Mouse (Mus musculus): Measurements from ENCODE around the gene Prdx6b. TPM values are rescaled to one million over a fixed set of nuclear protein-coding genes. Genes with fewer than 3 reads are reported as not detected.

The Prdx6b gene
- not detected in 2 replicates for polyA plus RNA-seq (2012; rRNA removed)

DNA sequence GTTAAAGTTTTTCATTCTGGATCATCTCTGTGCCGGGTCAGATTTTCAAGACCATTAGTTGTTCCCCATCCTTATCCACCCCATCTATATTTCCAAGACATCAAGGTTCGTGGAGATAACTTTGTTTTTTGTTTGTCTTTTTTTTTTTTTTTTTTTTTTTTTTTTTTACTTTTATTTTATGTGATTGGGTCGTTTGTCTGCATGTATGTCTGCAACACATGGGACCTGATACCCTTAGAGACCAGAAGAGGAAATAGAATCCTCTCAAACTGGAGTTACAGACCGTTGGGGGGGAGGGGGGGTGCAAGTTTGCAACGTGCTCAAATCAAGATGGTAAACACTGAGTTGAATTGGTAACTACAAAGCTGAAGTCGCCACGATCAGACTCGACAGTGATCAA lies at the start of gene Prdx6b:
Gene Prdx6b (plus strand): TSS at position 301 of the 400 bp plus-strand sequence.

DNA sequence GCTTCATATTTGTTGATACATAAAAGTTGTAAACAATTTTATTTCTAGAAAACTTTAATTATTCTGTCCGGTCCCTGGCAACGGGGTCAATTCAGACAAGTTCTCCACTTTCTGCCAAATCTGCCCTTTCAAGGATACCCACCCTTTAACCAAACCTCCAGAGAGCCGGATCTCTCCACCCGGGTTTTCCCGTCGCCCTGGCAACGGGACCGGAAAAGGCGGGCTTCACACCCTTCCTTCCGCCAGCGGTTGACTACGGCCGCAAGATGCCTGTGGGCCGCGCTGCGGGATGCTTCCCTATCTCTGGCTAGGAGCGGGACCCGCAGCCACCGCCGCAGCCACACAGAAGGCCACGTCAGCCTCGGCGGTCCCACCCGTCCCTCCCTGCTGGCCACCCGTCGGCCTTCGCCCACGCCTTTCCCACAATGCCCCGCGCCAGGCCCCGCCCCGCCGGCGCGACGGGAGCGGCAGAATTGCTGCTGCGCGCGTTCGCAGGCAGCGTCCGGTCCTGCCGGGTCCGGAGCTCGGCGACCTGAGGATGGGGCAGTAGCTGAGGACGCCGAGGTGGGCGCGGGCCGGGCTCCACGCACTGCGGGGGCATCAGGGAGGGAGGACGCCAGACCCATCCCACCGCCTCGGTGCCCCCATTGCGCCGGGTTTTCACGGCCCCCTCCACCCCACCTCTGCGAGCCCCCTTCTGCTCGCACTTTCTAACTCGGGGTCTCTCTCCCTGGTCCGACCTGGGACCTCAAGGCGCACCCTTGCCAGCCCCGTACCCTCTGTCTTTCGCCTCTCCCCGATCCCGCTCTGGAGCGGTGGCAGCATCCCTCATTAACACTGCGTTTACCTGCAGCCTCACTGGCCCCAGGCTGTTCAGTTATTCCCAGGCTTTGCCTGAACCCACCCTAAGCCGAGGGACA lies 23.2 kb downstream of the Prdx6b start, which contains the start of gene Dnajc10:
Gene Dnajc10 (plus strand): TSS at position 225 of the 920 bp plus-strand sequence.

Other genes with a start within 250 kb of the Prdx6b start
- 7.0 and 9.7 TPM in 2 replicates for gene Pde1a, start 163.0 kb upstream of the Prdx6b start, polyA plus RNA-seq (2012; rRNA removed)
- 23.2 and 28.9 TPM in 2 replicates for gene Dnajc10, start 23.0 kb downstream of the Prdx6b start, polyA plus RNA-seq (2012; rRNA removed)
- gene Frzb, start 155.2 kb downstream of the Prdx6b start, polyA plus RNA-seq (2012; rRNA removed), result 6.4 and 7.1 TPM in 2 replicates